Mouse (Mus musculus) lung, embryonic 14.5 days (tissue): Measurements from ENCODE around the gene Rd3l. TPM values are rescaled to one million over a fixed set of nuclear protein-coding genes. Genes with fewer than 3 reads are reported as not detected.
"Not testable (repeated sequence)": the region's sequence is repeated elsewhere in the genome, so short reads cannot be mapped to it uniquely, and the experiment has no call there.

Experiments
- ATAC-seq: fragments of 200-750 bp; cut with Nextera tagmentation; 2 replicates; pipeline ENCODE4 v1.8.0; 2017; ENCODE audit warnings: mild to moderate bottlenecking, moderate TSS enrichment, moderate library complexity; ENCODE audit not compliant: insufficient read depth
- DNase-seq: peaks from one replicate; pipeline ENCODE4 v3.0.0-alpha.2; 2015
- H3K27ac ChIP-seq: fragments of 300-500 bp; sonication (generic); 2 replicates; pipeline ENCODE4 v1.5.1; 2014; ENCODE audit warnings: low read depth, mild to moderate bottlenecking, moderate library complexity
- H3K27me3 ChIP-seq: fragments of 300-500 bp; sonication (generic); 2 replicates; pipeline ENCODE4 v1.6.1; 2014; ENCODE audit warnings: low read length, control low read depth; ENCODE audit not compliant: insufficient read depth
- H3K36me3 ChIP-seq: fragments of 300-500 bp; sonication (generic); 2 replicates; pipeline ENCODE4 v1.6.1; 2014; ENCODE audit warnings: control low read depth; ENCODE audit not compliant: insufficient read depth
- H3K4me1 ChIP-seq: fragments of 300-500 bp; sonication (generic); 2 replicates; pipeline ENCODE4 v1.6.1; 2014; ENCODE audit warnings: antibody characterized with exemption, control low read depth; ENCODE audit not compliant: insufficient read depth
- H3K4me2 ChIP-seq: fragments of 300-500 bp; sonication (generic); 2 replicates; pipeline ENCODE4 v1.6.1; 2014; ENCODE audit warnings: mild to moderate bottlenecking
- H3K4me3 ChIP-seq: fragments of 300-500 bp; sonication (generic); 2 replicates; pipeline ENCODE4 v1.5.1; 2014; ENCODE audit warnings: low read depth, low read length
- H3K9ac ChIP-seq: fragments of 300-500 bp; sonication (generic); 2 replicates; pipeline ENCODE4 v1.6.1; 2014
- H3K9me3 ChIP-seq: fragments of 300-500 bp; sonication (generic); 2 replicates; pipeline ENCODE4 v1.6.1; 2016; ENCODE audit warnings: low read depth, low read length, control low read depth
- CTCF ChIP-seq: IDR thresholded peaks from 2 replicates; pipeline ENCODE4 v1.5.1; 2016; ENCODE audit warnings: antibody characterized with exemption, low read depth
- WGBS: fragments of 180-500 bp; shearing (Covaris S2); extraction: QIAGEN DNeasy Blood & Tissue Kit; methylation state at CpG from one replicate; pipeline ENCODE4 v1.1.7; 2014; 5-methylcytosine and 5-hydroxymethylcytosine counted together
- polyA plus RNA-seq: library from polyadenylated mRNA; unstranded; fragments of >200 nt; fragmentation: Nextera tagmentation; extraction: Ambion mirVana; gene quantifications from 2 replicates; pipeline ENCODE4 v1.2.1, GENCODE M21; 2014

Gene Rd3l
- polyA plus RNA-seq, 1 experiment from 2014 or later: not detected

GRCm38 (mm10) chr12:111945115-111945514 lies 36.0 kb downstream of the Rd3l start:
- WGBS: 13% methylated on average over 8 of the region's 8 CpGs
- no peak for TF ChIP-seq CTCF
- Histone ChIP-seq H3K27me3 (no peaks in the 10 kb centered on the region), H3K9me3 (no peaks in the 10 kb centered on the region), H3K27ac (peak overlapping the region; percentile 85), H3K4me2 (peak overlapping the region; percentile 39), H3K9ac (no peak overlapping the region), H3K36me3 (no peaks in the 10 kb centered on the region), H3K4me3 (no peak overlapping the region), H3K4me1 (peaks cover 18% of the 10 kb centered on the region)
- DNase-seq (peak; percentile 81), ATAC-seq (peak; percentile 59)

DNA sequence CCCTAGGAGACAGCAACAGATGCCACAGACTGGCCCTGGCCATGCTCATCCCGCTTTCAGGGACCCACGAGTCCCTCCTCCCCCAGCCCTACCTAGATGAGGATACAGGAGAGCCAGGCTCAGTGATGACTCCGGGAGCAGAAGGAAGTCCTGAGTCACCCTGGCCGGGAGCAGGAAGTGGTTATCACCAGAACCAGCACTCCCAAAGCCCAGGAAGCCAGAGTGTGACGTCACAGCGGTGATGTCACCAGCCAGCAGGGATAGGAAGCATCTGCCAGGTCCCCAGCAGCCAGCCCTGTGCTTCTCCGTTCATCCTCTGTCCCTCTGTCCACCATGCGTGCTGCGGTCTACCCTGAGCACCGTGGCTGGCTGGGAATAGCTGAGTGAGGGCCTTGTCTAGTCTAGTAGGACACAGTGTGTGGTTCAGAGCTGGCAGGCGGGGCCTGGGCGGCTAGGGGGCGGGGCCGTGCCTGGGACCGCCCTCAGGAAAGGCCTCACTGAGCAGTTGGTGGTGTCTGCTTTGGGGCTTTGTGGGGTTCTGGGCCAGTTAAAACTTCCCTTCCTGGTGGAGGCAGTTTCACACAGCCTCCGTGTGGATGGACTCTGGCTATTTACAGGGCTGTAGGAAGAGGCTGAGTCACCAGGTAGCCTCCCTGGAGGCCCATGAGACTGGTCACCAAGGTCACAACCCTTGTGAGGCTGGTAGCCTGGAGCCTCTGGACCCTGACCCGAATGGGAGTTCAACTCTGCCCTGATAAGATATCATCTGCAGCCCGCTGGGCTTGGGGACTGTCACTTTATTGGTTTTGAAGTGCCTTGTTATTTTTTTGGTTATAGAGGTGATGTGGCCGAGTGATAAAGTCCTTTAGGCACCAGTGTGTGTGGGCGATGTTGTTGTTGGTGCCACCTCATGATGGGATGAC lies 36.8 kb downstream of the Rd3l start:
- not testable (repeated sequence) for H3K27me3 ChIP-seq, H3K4me3 ChIP-seq, H3K9ac ChIP-seq, H3K9me3 ChIP-seq, H3K36me3 ChIP-seq
- 58% methylated on average over 13 of the region's 20 CpGs for WGBS
- H3K4me2 ChIP-seq: peak overlapping the region; percentile 42
- H3K4me1 ChIP-seq: peaks cover 18% of the 10 kb centered on the region
- H3K27ac ChIP-seq: peak overlapping the region; percentile 85
- peak; percentile 49 for DNase-seq
- ATAC-seq: peak; percentile 69

DNA sequence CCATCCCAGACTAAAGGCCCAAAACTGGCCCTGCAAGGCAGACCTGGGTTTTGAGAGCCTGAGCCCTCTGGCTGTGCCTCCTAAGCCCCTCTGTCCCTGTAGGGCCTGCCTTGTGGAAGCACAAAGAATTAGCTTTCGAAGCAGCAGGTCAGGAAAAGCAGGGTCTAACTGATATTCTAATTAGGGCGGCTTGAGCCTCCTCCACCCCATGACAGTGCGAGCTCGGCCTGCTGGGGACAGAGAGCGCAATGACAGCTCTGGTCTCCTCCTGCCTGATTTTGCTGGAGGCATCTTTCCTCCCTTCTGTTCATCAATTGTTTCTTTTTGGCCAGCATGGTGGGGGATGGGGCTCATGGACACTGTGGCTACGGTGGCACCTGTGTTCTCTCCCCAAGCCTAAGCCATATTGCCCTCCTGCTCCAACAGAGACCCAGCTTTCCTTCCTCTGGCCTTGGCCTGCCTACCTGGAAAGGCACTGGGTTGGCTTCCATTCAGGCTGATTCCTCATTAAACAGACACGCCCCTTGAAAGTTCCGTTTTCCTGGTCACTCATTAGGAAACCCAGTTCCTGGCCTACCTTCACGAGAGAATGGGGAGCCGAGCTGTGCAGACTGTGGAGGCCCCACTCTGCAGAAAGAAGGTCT lies 37.6 kb downstream of the Rd3l start:
- H3K4me1 ChIP-seq: peaks cover 25% of the 10 kb centered on the region
- ATAC-seq: no peak
- no peak overlapping the region; the same call in 1 of the 2 replicates for H3K9ac ChIP-seq
- 73% methylated on average over 10 of the region's 10 CpGs for WGBS
- H3K4me3 ChIP-seq: no peak overlapping the region
- peak overlapping the region; percentile 71 for H3K27ac ChIP-seq
- no peak for DNase-seq
- H3K9me3 ChIP-seq: no peaks in the 10 kb centered on the region
- no peaks in the 10 kb centered on the region for H3K27me3 ChIP-seq
- TF ChIP-seq CTCF: no peak
- H3K36me3 ChIP-seq: no peaks in the 10 kb centered on the region
- H3K4me2 ChIP-seq: peak overlapping the region; percentile 42

DNA sequence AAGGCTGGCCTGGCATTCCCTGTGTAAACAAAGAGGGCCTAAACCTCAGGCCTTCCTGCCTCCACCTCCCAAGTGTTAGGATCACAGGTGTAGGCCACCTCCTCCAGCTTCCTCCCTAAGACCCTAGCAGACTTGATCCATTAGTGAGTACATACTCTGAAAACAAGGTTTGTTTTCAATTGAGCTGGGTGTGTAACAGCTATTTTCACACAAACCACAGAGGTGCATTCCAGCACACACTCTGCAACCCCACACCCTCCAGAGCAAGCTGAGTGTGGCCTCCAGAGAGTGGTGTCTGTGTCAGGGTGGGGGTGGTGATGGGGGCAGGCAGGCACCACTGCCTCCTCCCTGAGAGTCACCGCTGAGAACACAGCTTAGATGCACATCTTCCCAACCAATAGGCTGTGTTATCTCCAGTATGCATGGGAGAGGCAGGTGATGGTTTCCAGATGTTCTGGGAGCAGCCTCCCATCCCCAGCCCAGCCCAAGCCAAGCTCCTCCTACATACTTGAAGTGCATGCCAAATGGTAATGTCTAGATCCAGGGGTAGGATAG lies 42.4 kb downstream of the Rd3l start:
- Histone ChIP-seq H3K4me1 (peaks cover 33% of the 10 kb centered on the region), H3K4me3 (no peak overlapping the region), H3K27me3 (no peaks in the 10 kb centered on the region), H3K27ac (peak overlapping the region; percentile 96), H3K9ac (no peak overlapping the region), H3K4me2 (no peak overlapping the region), H3K9me3 (no peaks in the 10 kb centered on the region), H3K36me3 (no peaks in the 10 kb centered on the region)
- 13% methylated on average over 1 of the region's 1 CpGs for WGBS
- ATAC-seq (peak; percentile 39), DNase-seq (peak; percentile 71)
- TF ChIP-seq CTCF: no peak

DNA sequence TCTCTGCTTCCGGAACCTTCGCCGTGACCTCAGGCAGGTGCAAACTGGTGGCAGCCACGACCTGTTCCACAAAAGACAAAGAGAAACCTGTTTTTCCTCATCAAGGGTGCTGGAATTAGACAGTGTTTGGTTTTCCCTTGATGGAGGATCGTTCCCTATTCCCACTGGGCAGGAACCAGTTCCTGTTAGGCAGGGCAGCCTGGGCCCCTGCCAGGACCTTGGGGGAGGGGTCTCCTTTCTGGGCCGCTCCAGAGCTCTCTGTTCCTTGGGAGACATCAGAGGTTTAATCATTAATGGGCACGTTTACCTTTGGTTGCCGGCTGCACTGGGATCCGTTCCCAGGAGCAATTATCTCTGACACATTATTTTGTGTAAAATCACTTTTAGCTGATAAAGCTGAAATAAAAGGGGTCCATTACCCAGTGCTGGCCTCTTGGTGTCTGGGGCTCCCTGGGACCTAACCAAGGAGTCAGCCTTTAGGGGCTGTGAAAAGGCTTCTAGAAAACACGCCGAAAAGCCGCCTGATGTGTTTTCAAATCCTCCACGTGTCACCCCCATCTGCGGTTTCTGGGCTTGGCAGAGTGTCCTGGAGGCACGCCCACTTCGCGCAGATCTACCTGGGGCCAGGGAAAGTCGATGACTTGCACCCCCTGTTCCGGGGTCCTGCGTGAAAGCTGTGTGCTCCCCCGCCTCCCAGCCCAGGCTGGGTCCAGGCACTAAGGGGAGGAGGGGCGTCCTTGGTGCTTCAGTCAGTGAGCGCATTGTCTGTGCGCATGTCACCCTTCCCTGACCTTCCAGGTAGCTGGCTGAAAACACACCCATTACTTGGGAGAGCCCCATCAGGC lies 44.2 kb downstream of the Rd3l start:
- peaks cover 46% of the 10 kb centered on the region for H3K4me1 ChIP-seq
- 25% methylated on average over 24 of the region's 24 CpGs for WGBS
- peak; percentile 84 for ATAC-seq

DNA sequence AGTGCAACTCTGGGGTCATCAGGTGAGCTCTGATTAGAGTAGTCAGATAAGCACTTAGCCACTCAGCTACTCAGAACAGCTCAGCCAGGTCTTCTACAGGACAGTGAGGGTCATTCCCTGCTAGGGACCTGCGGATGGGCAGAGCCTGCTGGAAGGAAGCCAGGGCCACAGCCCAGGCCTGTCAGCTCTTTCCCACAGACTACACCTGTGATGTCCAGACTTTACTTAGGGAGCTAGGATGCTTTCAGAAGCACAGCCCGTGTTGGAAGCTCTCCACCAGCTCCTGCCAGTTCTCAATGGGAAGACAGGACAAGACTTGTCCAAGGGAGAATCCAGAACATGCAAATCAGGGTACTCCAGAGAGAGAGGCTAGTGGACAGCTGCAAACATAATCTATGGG lies 47.1 kb downstream of the Rd3l start:
- peaks cover 46% of the 10 kb centered on the region for H3K4me1 ChIP-seq

More for the DNA sequence above, 44.2 kb downstream of the Rd3l start:
- TF ChIP-seq CTCF: no peak
- DNase-seq: peak; percentile 91
- H3K27ac ChIP-seq: peak overlapping the region; percentile 96
- H3K4me2 ChIP-seq: peak overlapping the region; percentile 46
- peak overlapping the region; percentile 4; the same call in 1 of the 2 replicates for H3K9ac ChIP-seq
- no peaks in the 10 kb centered on the region for H3K36me3 ChIP-seq
- H3K27me3 ChIP-seq: no peaks in the 10 kb centered on the region
- no peaks in the 10 kb centered on the region for H3K9me3 ChIP-seq
- no peak overlapping the region for H3K4me3 ChIP-seq

More for the DNA sequence above, 47.1 kb downstream of the Rd3l start:
- Histone ChIP-seq H3K9me3 (no peaks in the 10 kb centered on the region), H3K27me3 (no peaks in the 10 kb centered on the region), H3K27ac (peak overlapping the region; percentile 44; the same call in 1 of the 2 replicates), H3K9ac (no peak overlapping the region), H3K4me2 (0 out of 2 replicates have a peak overlapping the region, but pooled peaks have one; percentile 21), H3K36me3 (no peaks in the 10 kb centered on the region), H3K4me3 (no peak overlapping the region)
- WGBS: 48% methylated on average over 2 of the region's 2 CpGs
- no peak for TF ChIP-seq CTCF
- no peak for DNase-seq
- ATAC-seq: no peak
